ENCODE assay signal across 15 mouse cellular contexts in the genomic region with DNA sequence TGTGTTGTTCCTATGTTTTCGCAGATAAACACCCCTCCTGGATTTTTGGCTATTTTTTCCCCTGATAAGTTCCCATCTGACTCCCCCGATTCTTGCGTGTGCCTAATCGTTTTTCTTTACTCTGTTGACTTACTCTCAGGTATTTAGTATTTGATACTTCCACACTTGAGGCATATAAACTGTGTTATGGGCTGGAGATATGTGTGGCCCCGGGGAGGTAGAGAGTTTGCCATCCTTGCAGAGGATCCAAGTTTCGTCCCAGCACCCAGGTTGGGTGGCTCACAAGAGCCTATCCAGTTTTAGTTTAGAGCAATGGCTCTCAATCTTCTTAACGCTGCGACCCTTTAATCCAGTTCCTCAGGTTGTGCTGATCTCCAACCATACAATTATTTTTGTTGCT.
"Had no signal": no experiment of that assay in that cellular context is flagged by ENCODE, and none has a peak within 500 bp of the region (broad histone marks: within the 10 kb centered on the region; RNA-seq: fewer than 3 reads in every experiment).

No protein-coding gene starts in this region.

- H3K36me3 ChIP-seq: neural tube, embryonic 13.5 days; neural tube, embryonic 15.5 days; stomach, embryonic 15.5 days had no signal

- H3K4me2 ChIP-seq: neural tube, embryonic 13.5 days; neural tube, embryonic 15.5 days; stomach, embryonic 15.5 days had no signal

- H3K27ac ChIP-seq: neural tube, embryonic 13.5 days; neural tube, embryonic 15.5 days; stomach, embryonic 15.5 days; stomach, postnatal 0 days had no signal

- H3K27me3 ChIP-seq: neural tube, embryonic 13.5 days; neural tube, embryonic 15.5 days; stomach, embryonic 15.5 days had no signal

- H3K4me1 ChIP-seq: stomach, embryonic 15.5 days had no signal

- H3K9ac ChIP-seq: neural tube, embryonic 13.5 days; neural tube, embryonic 15.5 days; stomach, embryonic 15.5 days had no signal

- H3K4me3 ChIP-seq: neural tube, embryonic 13.5 days; neural tube, embryonic 15.5 days; stomach, embryonic 15.5 days had no signal

- H3K9me3 ChIP-seq: neural tube, embryonic 13.5 days; neural tube, embryonic 15.5 days; stomach, embryonic 15.5 days had no signal

- DNase-seq: right cerebral cortex, adult 18-20 months; right cerebral cortex, postnatal 14 days; right cerebral cortex, postnatal 25 days; right cerebral cortex, postnatal 4 days; spleen, adult 18-20 months; thymus, adult 18-20 months; thymus, adult 2 months; thymus, postnatal 14 days; thymus, postnatal 25 days; thymus, postnatal 36 days; thymus, postnatal 4 days had no signal
